Mouse (Mus musculus): ENCODE data around the gene Iqcd.

Gene Iqcd

GRCm38 (mm10) chr5:120605688-120606087 lies 16.9 kb downstream of the Iqcd start:
- DNase-seq = peak; percentile 94

- DNase-seq = no peak
Measured at GRCm38 (mm10) chr5:120606590-120607200, 17.9 kb downstream of the Iqcd start.

GRCm38 (mm10) chr5:120607335-120607734 lies 18.5 kb downstream of the Iqcd start:
- no peak for DNase-seq

GRCm38 (mm10) chr5:120609246-120609775 lies 20.5 kb downstream of the Iqcd start:
- DNase-seq = no peak

GRCm38 (mm10) chr5:120610906-120611305 lies 22.1 kb downstream of the Iqcd start:
- DNase-seq = no peak

- no peak for DNase-seq
Measured at GRCm38 (mm10) chr5:120611416-120611815, 22.6 kb downstream of the Iqcd start.

GRCm38 (mm10) chr5:120612442-120612821 lies 23.6 kb downstream of the Iqcd start, which contains the start of the genes Rita1 and Ddx54:
Gene Rita1, minus strand, starts transcription at chr5:120612589.
Gene Ddx54, plus strand, starts transcription at chr5:120612739.
- peak; percentile 98 for DNase-seq

- peak; percentile 100 for DNase-seq
Measured at GRCm38 (mm10) chr5:120612822-120613604, 24.2 kb downstream of the Iqcd start.

GRCm38 (mm10) chr5:120615903-120616302 lies 27.1 kb downstream of the Iqcd start:
- DNase-seq = peak; percentile 69

- no peak for DNase-seq
Measured at GRCm38 (mm10) chr5:120618778-120619177, 30.0 kb downstream of the Iqcd start.

- peak; percentile 73 for DNase-seq
Measured at GRCm38 (mm10) chr5:120619201-120619600, 30.4 kb downstream of the Iqcd start.

GRCm38 (mm10) chr5:120620375-120621077 lies 31.7 kb downstream of the Iqcd start:
- DNase-seq = peak; percentile 84

GRCm38 (mm10) chr5:120621078-120621765 lies 32.4 kb downstream of the Iqcd start:
- DNase-seq = no peak

GRCm38 (mm10) chr5:120621846-120622197 lies 33.0 kb downstream of the Iqcd start:
- no peak for DNase-seq

GRCm38 (mm10) chr5:120622198-120622851 lies 33.5 kb downstream of the Iqcd start:
- DNase-seq = no peak

- DNase-seq = no peak
Measured at GRCm38 (mm10) chr5:120624427-120624826, 35.6 kb downstream of the Iqcd start.

GRCm38 (mm10) chr5:120626399-120626798 lies 37.6 kb downstream of the Iqcd start:
- DNase-seq = peak; percentile 60

GRCm38 (mm10) chr5:120627515-120628300 lies 38.9 kb downstream of the Iqcd start:
- peak; percentile 68 for DNase-seq

GRCm38 (mm10) chr5:120628624-120629023 lies 39.8 kb downstream of the Iqcd start:
- DNase-seq = peak; percentile 62

- DNase-seq = peak; percentile 37
Measured at GRCm38 (mm10) chr5:120631128-120631527, 42.3 kb downstream of the Iqcd start.

- DNase-seq = no peak
Measured at GRCm38 (mm10) chr5:120631892-120632291, 43.1 kb downstream of the Iqcd start.
